Mouse (Mus musculus) midbrain, postnatal 0 days (tissue): ENCODE data around the gene Cd3e. TPM values are rescaled to one million over a fixed set of nuclear protein-coding genes. Genes with fewer than 3 reads are reported as not detected.

Experiments used
- ATAC-seq: fragments of 200-750 bp; cut with Nextera tagmentation; 2 replicates; pipeline ENCODE4 v1.8.0; 2017; ENCODE audit warnings: moderate number of reproducible peaks, mild to moderate bottlenecking, moderate TSS enrichment, moderate library complexity; ENCODE audit not compliant: low FRiP score
- DNase-seq: peaks from one replicate; pipeline ENCODE4 v3.0.0-alpha.2; 2015; ENCODE audit warnings: low spot score
- H3K27ac ChIP-seq: fragments of 300-500 bp; sonication (generic); 2 replicates; pipeline ENCODE4 v1.5.1; 2014; ENCODE audit warnings: low read depth, mild to moderate bottlenecking, low read length, mixed read lengths
- H3K27me3 ChIP-seq: fragments of 300-500 bp; sonication (generic); 2 replicates; pipeline ENCODE4 v1.6.1; 2014; ENCODE audit warnings: low read length, control low read depth, mixed read lengths; ENCODE audit not compliant: insufficient read depth
- H3K36me3 ChIP-seq: fragments of 300-500 bp; sonication (generic); 2 replicates; pipeline ENCODE4 v1.6.1; 2014; ENCODE audit warnings: low read length, control low read depth, mixed read lengths; ENCODE audit not compliant: insufficient read depth
- H3K4me1 ChIP-seq: fragments of 300-500 bp; sonication (generic); 2 replicates; pipeline ENCODE4 v1.6.1; 2014; ENCODE audit warnings: mild to moderate bottlenecking, control low read depth, antibody characterized with exemption, low read length, mixed read lengths; ENCODE audit not compliant: insufficient read depth
- H3K4me2 ChIP-seq: fragments of 300-500 bp; sonication (generic); 2 replicates; pipeline ENCODE4 v1.6.1; 2014; ENCODE audit warnings: low read depth, mild to moderate bottlenecking, low read length, mixed read lengths; ENCODE audit not compliant: poor library complexity, severe bottlenecking
- H3K4me3 ChIP-seq: fragments of 300-500 bp; sonication (generic); 2 replicates; pipeline ENCODE4 v1.5.1; 2014; ENCODE audit warnings: low read depth, mild to moderate bottlenecking, low read length, moderate library complexity
- H3K9ac ChIP-seq: fragments of 300-500 bp; sonication (generic); replicated peaks from 2 replicates; pipeline ENCODE4 v1.6.1; 2014; ENCODE audit warnings: mild to moderate bottlenecking, low read length, moderate library complexity, mixed read lengths; ENCODE audit not compliant: poor library complexity, severe bottlenecking
- H3K9me3 ChIP-seq: fragments of 300-500 bp; sonication (generic); 2 replicates; pipeline ENCODE4 v1.6.1; 2016; ENCODE audit warnings: low read length, control low read depth
- CTCF ChIP-seq: IDR thresholded peaks from 2 replicates; pipeline ENCODE4 v1.5.1; 2016; ENCODE audit warnings: antibody characterized with exemption, mild to moderate bottlenecking
- WGBS: fragments of 180-500 bp; shearing (Covaris S2); extraction: QIAGEN DNeasy Blood & Tissue Kit; methylation state at CpG from one replicate; pipeline ENCODE4 v1.1.7; 2014; 5-methylcytosine and 5-hydroxymethylcytosine counted together
- polyA plus RNA-seq: library from polyadenylated mRNA; unstranded; fragments of >200 nt; fragmentation: Nextera tagmentation; extraction: Ambion mirVana; gene quantifications from 2 replicates; pipeline ENCODE4 v1.2.1, GENCODE M21; 2015
- total RNA-seq: library from RNA; depleted of rRNA; stranded (reverse); fragments of >200 nt; gene quantifications from 2 replicates; pipeline ENCODE4 v1.2.3, GENCODE M21; 2014

Gene Cd3e
- total and polyA plus RNA-seq, 2 experiments from 2014 or later: 0.15 TPM; not detected in 1

- no peak overlapping the region for H3K4me2 ChIP-seq
- ATAC-seq: no peak
These were observed 5.5 kb upstream of the Cd3e start for GRCm38 (mm10) chr9:45014879-45015278.

GRCm38 (mm10) chr9:45011291-45011690, 1.9 kb upstream of the Cd3e start:
- Histone ChIP-seq H3K9ac (no peak overlapping the region), H3K36me3 (no peaks in the 10 kb centered on the region), H3K27ac (no peak overlapping the region), H3K4me2 (no peak overlapping the region), H3K4me1 (no peaks in the 10 kb centered on the region), H3K9me3 (no peaks in the 10 kb centered on the region), H3K27me3 (no peaks in the 10 kb centered on the region), H3K4me3 (no peak overlapping the region)
- 49% methylated on average over 6 of the region's 6 CpGs for WGBS
- no peak for DNase-seq
- ATAC-seq: no peak
- TF ChIP-seq CTCF: no peak

More at GRCm38 (mm10) chr9:45014879-45015278, 5.5 kb upstream of the Cd3e start:
- H3K9me3 ChIP-seq: no peaks in the 10 kb centered on the region
- H3K36me3 ChIP-seq: no peaks in the 10 kb centered on the region
- H3K27ac ChIP-seq: no peak overlapping the region
- H3K4me3 ChIP-seq: no peak overlapping the region
- 38% methylated on average over 2 of the region's 2 CpGs for WGBS
- no peak overlapping the region for H3K9ac ChIP-seq
- TF ChIP-seq CTCF: no peak
- H3K4me1 ChIP-seq: no peaks in the 10 kb centered on the region
- H3K27me3 ChIP-seq: no peaks in the 10 kb centered on the region
- DNase-seq: no peak

GRCm38 (mm10) chr9:45010461-45010860, 1.0 kb upstream of the Cd3e start:
- H3K9ac ChIP-seq: no peak overlapping the region
- H3K36me3 ChIP-seq: no peaks in the 10 kb centered on the region
- H3K4me1 ChIP-seq: no peaks in the 10 kb centered on the region
- DNase-seq (no peak), ATAC-seq (no peak)
- TF ChIP-seq CTCF: no peak
- H3K4me3 ChIP-seq: no peak overlapping the region
- H3K4me2 ChIP-seq: no peak overlapping the region
- H3K27ac ChIP-seq: no peak overlapping the region
- H3K27me3 ChIP-seq: no peaks in the 10 kb centered on the region
- 77% methylated on average over 4 of the region's 4 CpGs for WGBS
- H3K9me3 ChIP-seq: no peaks in the 10 kb centered on the region

DNA sequence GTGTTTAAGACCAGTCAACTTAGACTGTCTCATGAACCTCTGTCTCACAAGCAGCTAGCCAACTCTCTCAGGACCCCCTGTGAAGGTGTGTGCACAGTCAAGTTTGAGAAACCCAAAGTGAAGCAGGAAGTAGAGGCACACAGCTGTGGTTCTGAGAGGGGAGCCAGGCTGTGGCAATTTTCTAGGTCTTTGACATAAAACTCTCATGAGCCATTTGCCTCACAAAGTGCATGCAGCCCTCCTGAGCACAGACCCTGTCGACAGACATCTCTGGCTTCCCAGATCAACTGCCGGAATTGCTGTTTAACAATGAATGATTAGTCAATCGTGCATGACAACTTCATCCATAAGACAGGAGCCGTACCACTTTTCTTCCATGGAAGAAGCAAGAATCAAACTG, 1.1 kb downstream of the Cd3e start:
- WGBS: 46% methylated on average over 4 of the region's 4 CpGs
- ATAC-seq: no peak
- no peak for DNase-seq
- no peaks in the 10 kb centered on the region for H3K9me3 ChIP-seq
- H3K36me3 ChIP-seq: no peaks in the 10 kb centered on the region
- no peaks in the 10 kb centered on the region for H3K4me1 ChIP-seq
- no peaks in the 10 kb centered on the region for H3K27me3 ChIP-seq
- no peak for TF ChIP-seq CTCF
- H3K9ac ChIP-seq: no peak overlapping the region
- H3K27ac ChIP-seq: no peak overlapping the region
- H3K4me3 ChIP-seq: no peak overlapping the region
- H3K4me2 ChIP-seq: no peak overlapping the region

- DNase-seq (no peak), ATAC-seq (no peak)
- H3K27me3 ChIP-seq: no peaks in the 10 kb centered on the region
- no peaks in the 10 kb centered on the region for H3K4me1 ChIP-seq
- 76% methylated on average over 12 of the region's 12 CpGs for WGBS
- H3K9ac ChIP-seq: no peak overlapping the region
- H3K9me3 ChIP-seq: no peaks in the 10 kb centered on the region
- no peak overlapping the region for H3K27ac ChIP-seq
- no peaks in the 10 kb centered on the region for H3K36me3 ChIP-seq
- no peak overlapping the region for H3K4me2 ChIP-seq
- TF ChIP-seq CTCF: no peak
- H3K4me3 ChIP-seq: no peak overlapping the region
These were observed 2.0 kb downstream of the Cd3e start for GRCm38 (mm10) chr9:45007404-45007803.

GRCm38 (mm10) chr9:45000249-45000648, 9.2 kb downstream of the Cd3e start:
- no peak for ATAC-seq
- H3K4me2 ChIP-seq: no peak overlapping the region
- 61% methylated on average over 3 of the region's 3 CpGs for WGBS

More at GRCm38 (mm10) chr9:45000249-45000648, 9.2 kb downstream of the Cd3e start:
- Histone ChIP-seq H3K36me3 (no peaks in the 10 kb centered on the region), H3K4me3 (no peak overlapping the region), H3K9me3 (no peaks in the 10 kb centered on the region), H3K4me1 (no peaks in the 10 kb centered on the region), H3K27ac (no peak overlapping the region), H3K9ac (no peak overlapping the region), H3K27me3 (no peaks in the 10 kb centered on the region)
- no peak for TF ChIP-seq CTCF
- no peak for DNase-seq
